Mouse (Mus musculus) adrenal gland, adult 18-20 months (tissue): ENCODE results near the gene Mamdc2. TPM values are rescaled to one million over a fixed set of nuclear protein-coding genes. Genes with fewer than 3 reads are reported as not detected.

Experiments used
- DNase-seq, 2 experiments: peaks; one replicate each; pipeline ENCODE4 v3.0.0; 2021 to 2022; ENCODE audit warnings: low spot score in 2 of 2
- total RNA-seq, 2 experiments: library from RNA; stranded (reverse); gene quantifications; 1 replicate in 1 of 2; 2 replicates in 1 of 2; pipeline ENCODE4 v1.2.3; 2021

Mamdc2 gene
- total RNA-seq, 2 experiments from 2014 or later: 2.2 to 2.3 TPM

DNA sequence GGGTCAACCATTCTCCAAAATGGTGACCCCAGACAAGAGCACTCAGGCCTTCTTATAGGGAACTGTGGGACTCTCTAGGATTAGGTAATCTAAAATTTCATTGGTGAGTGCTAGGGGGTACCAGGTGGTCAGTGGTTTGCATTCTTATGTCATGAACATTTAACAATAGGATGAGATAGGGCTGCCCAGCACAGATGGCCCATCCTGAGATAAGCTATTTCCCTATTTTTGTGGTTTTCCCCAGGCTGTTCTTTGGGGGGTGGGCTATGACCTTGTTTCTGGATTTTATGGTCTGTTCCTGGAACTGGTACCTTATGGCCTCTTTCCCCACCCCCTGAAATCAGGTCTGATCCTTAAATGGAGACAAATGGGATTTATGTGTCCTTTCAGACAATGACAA, 151.1 kb downstream of the Mamdc2 start:
- DNase-seq: no peak

DNA sequence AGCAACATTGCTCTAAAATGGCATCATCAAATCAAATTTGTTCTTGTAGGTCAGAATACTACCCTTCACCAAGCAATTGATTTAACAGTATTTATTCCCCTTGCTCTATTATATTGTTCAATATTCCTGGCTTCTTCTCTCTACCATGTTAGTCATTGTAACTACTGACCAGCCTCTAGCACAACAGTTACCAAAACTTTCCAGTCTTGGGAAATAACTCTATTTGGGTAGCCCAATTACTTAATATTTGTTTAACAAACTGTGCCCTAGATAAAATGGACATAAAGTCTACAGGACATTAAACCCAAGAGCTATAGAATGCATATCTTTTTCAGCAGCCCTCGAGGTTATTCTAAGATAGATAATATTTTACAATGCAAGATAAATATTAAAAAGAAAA, 159.0 kb downstream of the Mamdc2 start:
- DNase-seq: no peak

DNA sequence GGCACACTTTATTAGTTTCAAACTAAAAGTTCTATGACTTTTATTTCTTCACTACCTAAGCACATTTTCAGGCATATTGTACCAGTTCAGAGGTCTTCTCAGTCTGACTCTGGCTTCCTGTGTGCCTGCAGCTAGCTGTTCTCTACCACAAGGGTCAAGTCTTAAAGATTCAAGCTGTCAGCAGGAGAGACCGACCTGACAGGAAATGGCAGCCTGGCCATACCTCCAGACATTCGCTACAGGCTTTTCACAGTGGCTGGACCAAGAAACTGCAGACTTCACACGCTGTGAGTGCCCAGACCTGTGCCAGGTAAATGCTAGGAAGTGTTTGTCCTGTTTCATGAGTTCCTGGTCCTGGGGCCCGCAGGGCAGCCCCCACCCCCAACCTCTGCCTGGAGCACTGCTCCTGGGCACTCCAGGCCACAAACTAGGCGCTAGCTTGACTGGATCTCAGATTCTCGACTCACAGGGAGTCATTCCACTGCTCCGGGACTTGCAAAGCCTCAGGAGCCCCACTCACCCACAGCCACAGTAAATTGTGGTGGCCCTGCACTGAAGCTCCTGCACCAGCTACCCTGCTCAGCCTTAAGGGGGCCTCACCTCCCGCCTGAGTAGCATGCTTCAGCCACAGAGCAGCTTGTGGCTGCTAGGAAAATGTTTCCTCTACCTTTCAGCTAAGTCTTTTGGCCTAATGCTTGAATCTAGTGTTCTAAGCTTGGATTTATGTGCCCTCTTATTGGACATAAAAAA, 166.2 kb downstream of the Mamdc2 start:
- DNase-seq: no peak

DNA sequence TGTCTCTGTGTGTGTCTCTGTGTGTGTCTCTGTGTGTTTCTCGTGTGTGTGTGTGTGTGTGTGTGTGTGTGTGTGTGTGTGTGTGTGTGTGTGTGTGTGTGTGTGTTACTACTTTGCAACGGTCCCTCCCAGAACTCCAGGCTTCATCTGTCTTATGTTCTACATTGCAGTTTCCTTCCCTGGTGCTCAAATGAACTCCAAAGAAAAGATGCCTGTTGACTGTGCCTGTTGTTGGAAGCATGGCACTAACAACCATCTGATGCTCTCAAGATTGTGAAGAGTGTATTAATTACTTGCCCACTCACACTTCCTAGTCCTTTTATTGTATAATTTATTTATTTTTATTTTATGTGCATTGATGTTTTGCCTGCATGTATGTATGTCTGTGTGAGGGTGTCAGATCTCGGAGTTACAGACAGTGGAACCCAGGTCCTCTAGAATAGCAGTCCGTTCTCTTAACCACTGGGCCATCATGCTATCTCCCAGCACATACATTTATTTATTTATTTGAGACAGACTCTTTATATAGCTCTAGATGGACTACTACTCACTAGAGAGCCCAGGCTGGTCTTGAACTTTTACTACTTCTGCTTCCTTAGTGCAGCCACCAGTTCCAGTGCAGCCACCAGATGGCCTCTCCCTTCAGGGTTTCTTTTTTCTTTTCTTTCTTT, 174.1 kb downstream of the Mamdc2 start:
- no peak for DNase-seq

DNA sequence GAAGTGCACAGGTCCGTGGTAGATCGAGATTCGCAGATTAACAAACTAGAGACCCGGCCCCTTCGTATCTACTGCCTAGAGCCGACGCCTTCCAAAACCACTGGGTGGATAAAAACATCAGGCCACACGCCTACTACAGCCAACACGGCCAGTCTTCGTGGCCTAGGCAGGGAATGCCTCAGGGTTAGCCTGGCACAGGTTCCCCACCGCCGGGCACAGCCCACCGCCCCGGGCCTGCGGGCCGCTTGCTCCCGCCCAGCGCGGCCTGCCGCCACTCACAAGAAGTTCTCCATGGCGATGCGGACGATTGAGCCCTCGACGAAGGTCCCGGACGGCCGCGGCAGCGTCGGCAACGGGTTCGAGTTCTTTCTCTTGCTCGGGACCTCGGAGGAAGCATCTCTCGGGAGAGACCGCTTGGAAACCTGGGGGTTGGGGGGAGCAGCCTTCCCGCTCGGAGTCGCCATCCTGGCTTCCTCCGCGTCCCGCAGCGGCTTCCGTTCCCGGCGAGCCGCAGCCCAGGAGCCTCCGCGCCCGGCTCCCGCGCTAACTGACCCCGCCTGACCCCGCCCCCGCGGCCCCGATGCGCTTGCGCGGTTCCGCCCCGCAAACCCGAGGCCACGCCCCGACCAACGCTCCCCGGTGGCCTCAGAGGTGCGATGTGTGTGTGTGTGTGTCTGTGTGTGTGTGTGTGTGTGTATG, 174.7 kb downstream of the Mamdc2 start, which contains the start of gene Smc5:
Smc5 (minus strand) TSS at position 543 of the 699 bp plus-strand sequence.
- DNase-seq: peak; percentile 96 to 97

DNA sequence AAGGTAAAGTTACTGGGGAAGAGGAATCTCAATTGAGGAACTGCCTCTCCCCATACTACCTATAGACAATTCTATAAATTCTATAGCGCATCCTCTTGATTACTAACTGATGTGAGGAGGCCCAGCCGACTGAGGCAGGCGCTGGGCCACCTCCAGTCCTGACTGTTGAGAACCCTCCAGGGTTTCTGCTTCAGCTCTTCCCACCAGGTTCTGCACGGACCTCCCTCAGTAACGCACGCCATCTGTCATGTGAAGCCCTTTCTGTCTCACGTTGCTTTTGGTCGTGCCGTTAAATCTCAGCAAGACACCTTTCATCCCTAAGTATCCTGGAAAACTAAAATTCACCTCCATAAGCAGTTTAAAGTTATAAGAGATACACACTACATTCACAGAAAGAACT, 191.5 kb downstream of the Mamdc2 start:
- no peak for DNase-seq

Other genes with a start within 250 kb of the Mamdc2 start
- 10 to 100 TPM; 20.8 to 22.1 TPM for gene Smc5, start 174.5 kb downstream of the Mamdc2 start, total RNA-seq
- not detected for gene 1700028P14Rik, start 204.4 kb upstream of the Mamdc2 start, total RNA-seq
- gene Ptar1, start 239.0 kb upstream of the Mamdc2 start, total RNA-seq: 10 to 100 TPM; 26.0 to 28.7 TPM